Mouse (Mus musculus): ENCODE measurements at regions not wholly inside any gene's neighbourhood (a gene's known extent, or its start where the extent isn't known, plus 50 kb on each side); places are given as distances from the start of the nearest gene placed in this dataset.
A peak's percentile ranks its signal among the peaks of the same experiment; 100 is the strongest.
"Not testable (repeated sequence)": the region's sequence is repeated elsewhere in the genome, so short reads cannot be mapped to it uniquely, and the experiment has no call there.

- no peak for DNase-seq (ENCODE audit: low read depth in 3 of 3, low spot score in 3 of 3)
- 13% methylated on average over 18 of the region's 18 CpGs for WGBS (ENCODE audit: insufficient replicate concordance)
- H3K27me3 ChIP-seq (ENCODE audit: control insufficient read depth, insufficient read depth, low read length): no peaks in the 10 kb centered on the region; the same call in 1 of the 2 replicates
- no peaks in the 10 kb centered on the region for H3K9me3 ChIP-seq (ENCODE audit: control insufficient read depth, low read length)
- no peak overlapping the region for H3K4me3 ChIP-seq (ENCODE audit: insufficient read depth in 1 of 2, low read depth in 2 of 2, low read length in 2 of 2)
- no peak for TF ChIP-seq CTCF (IDR thresholded peaks at IDR 0.05; ENCODE audit: low read depth)
- TF ChIP-seq EP300 (IDR thresholded peaks at IDR 0.05; ENCODE audit: low read depth): no peak
- peaks cover 0 to 3% of the 10 kb centered on the region in 2 experiments; a peak in 2 of 4 replicates for H3K4me1 ChIP-seq (replicated peaks; ENCODE audit: control insufficient read depth in 2 of 2, insufficient read depth in 2 of 2, low read length in 1 of 2)
- H3K4me2 ChIP-seq (ENCODE audit: low read depth): no peak overlapping the region
- no peak overlapping the region for H3K27ac ChIP-seq
- H3K9ac ChIP-seq (replicated peaks): no peak overlapping the region
- ATAC-seq (ENCODE audit: insufficient read depth): no peak
- no peaks in the 10 kb centered on the region for H3K36me3 ChIP-seq (replicated peaks; ENCODE audit: control insufficient read depth, insufficient read depth, low read depth)
Measured at GRCm38 (mm10) chr6:50823220-50823910, 169.1 kb upstream of the Npvf start.

- no peak overlapping the region for H3K27ac ChIP-seq
- H3K27me3 ChIP-seq (ENCODE audit: control insufficient read depth, insufficient read depth, low read length): no peaks in the 10 kb centered on the region; the same call in 1 of the 2 replicates
- no peak overlapping the region for H3K4me3 ChIP-seq (ENCODE audit: insufficient read depth in 1 of 2, low read depth in 2 of 2, low read length in 2 of 2)
- no peaks in the 10 kb centered on the region for H3K36me3 ChIP-seq (replicated peaks; ENCODE audit: control insufficient read depth, insufficient read depth, low read depth)
- ATAC-seq (ENCODE audit: insufficient read depth): no peak
- H3K4me2 ChIP-seq (ENCODE audit: low read depth): no peak overlapping the region
- no peak for TF ChIP-seq EP300 (IDR thresholded peaks at IDR 0.05; ENCODE audit: low read depth)
- no peak for TF ChIP-seq CTCF (IDR thresholded peaks at IDR 0.05; ENCODE audit: low read depth)
- no peaks in the 10 kb centered on the region for H3K9me3 ChIP-seq (ENCODE audit: control insufficient read depth, low read length)
- 48% methylated on average over 4 of the region's 4 CpGs for WGBS (ENCODE audit: insufficient replicate concordance)
- H3K9ac ChIP-seq (replicated peaks): no peak overlapping the region
- H3K4me1 ChIP-seq (replicated peaks; ENCODE audit: control insufficient read depth in 2 of 2, insufficient read depth in 2 of 2, low read length in 1 of 2): peaks cover 0 to 3% of the 10 kb centered on the region in 2 experiments; a peak in 2 of 4 replicates
- no peak for DNase-seq (ENCODE audit: low read depth in 3 of 3, low spot score in 3 of 3)
Measured at GRCm38 (mm10) chr6:50824466-50824865, 170.2 kb upstream of the Npvf start.

- no peaks in the 10 kb centered on the region for H3K27me3 ChIP-seq (ENCODE audit: control insufficient read depth, insufficient read depth, low read length)
- no peaks in the 10 kb centered on the region for H3K36me3 ChIP-seq (replicated peaks; ENCODE audit: control insufficient read depth, insufficient read depth, low read depth)
- ATAC-seq (ENCODE audit: insufficient read depth) (no peak), DNase-seq (ENCODE audit: low read depth in 3 of 3, low spot score in 3 of 3) (no peak)
- no peak overlapping the region for H3K4me3 ChIP-seq (ENCODE audit: insufficient read depth in 1 of 2, low read depth in 2 of 2, low read length in 2 of 2)
- no peak overlapping the region for H3K4me2 ChIP-seq (ENCODE audit: low read depth)
- no peak overlapping the region for H3K9ac ChIP-seq (replicated peaks)
- 47% methylated on average over 5 of the region's 5 CpGs for WGBS (ENCODE audit: insufficient replicate concordance)
- H3K9me3 ChIP-seq (ENCODE audit: control insufficient read depth, low read length): no peaks in the 10 kb centered on the region
- no peaks in the 10 kb centered on the region for H3K4me1 ChIP-seq (replicated peaks; ENCODE audit: control insufficient read depth in 2 of 2, insufficient read depth in 2 of 2, low read length in 1 of 2)
- no peak overlapping the region for H3K27ac ChIP-seq
- peak; percentile 29; the same call in 1 of the 2 replicates for TF ChIP-seq CTCF (IDR thresholded peaks at IDR 0.05; ENCODE audit: low read depth)
- no peak for TF ChIP-seq EP300 (IDR thresholded peaks at IDR 0.05; ENCODE audit: low read depth)
Measured at GRCm38 (mm10) chr6:50831725-50832124, 177.5 kb upstream of the Npvf start.

- no peaks in the 10 kb centered on the region for H3K36me3 ChIP-seq (replicated peaks; ENCODE audit: control insufficient read depth, insufficient read depth, low read depth)
- WGBS (ENCODE audit: insufficient replicate concordance): 47% methylated on average over 6 of the region's 6 CpGs
- TF ChIP-seq CTCF (IDR thresholded peaks at IDR 0.05; ENCODE audit: low read depth) (no peak), EP300 (IDR thresholded peaks at IDR 0.05; ENCODE audit: low read depth) (no peak)
- H3K27me3 ChIP-seq (ENCODE audit: control insufficient read depth, insufficient read depth, low read length): no peaks in the 10 kb centered on the region
- no peak overlapping the region for H3K4me2 ChIP-seq (ENCODE audit: low read depth)
- no peak overlapping the region for H3K9ac ChIP-seq (replicated peaks)
- DNase-seq (ENCODE audit: low read depth in 3 of 3, low spot score in 3 of 3) (no peak), ATAC-seq (ENCODE audit: insufficient read depth) (no peak)
- H3K4me3 ChIP-seq (ENCODE audit: insufficient read depth in 1 of 2, low read depth in 2 of 2, low read length in 2 of 2): no peak overlapping the region
- H3K27ac ChIP-seq: no peak overlapping the region
- no peaks in the 10 kb centered on the region for H3K4me1 ChIP-seq (replicated peaks; ENCODE audit: control insufficient read depth in 2 of 2, insufficient read depth in 2 of 2, low read length in 1 of 2)
- no peaks in the 10 kb centered on the region for H3K9me3 ChIP-seq (ENCODE audit: control insufficient read depth, low read length)
Measured at GRCm38 (mm10) chr6:50835997-50836625, 181.9 kb upstream of the Npvf start.

GRCm38 (mm10) chr6:50840826-50841225, 186.6 kb upstream of the Npvf start:
- ATAC-seq (ENCODE audit: insufficient read depth) (no peak), DNase-seq (ENCODE audit: low read depth in 3 of 3, low spot score in 3 of 3) (no peak)
- no peaks in the 10 kb centered on the region for H3K27me3 ChIP-seq (ENCODE audit: control insufficient read depth, insufficient read depth, low read length)
- H3K9ac ChIP-seq (replicated peaks): no peak overlapping the region
- no peaks in the 10 kb centered on the region for H3K4me1 ChIP-seq (replicated peaks; ENCODE audit: control insufficient read depth in 2 of 2, insufficient read depth in 2 of 2, low read length in 1 of 2)
- 62% methylated on average over 9 of the region's 9 CpGs for WGBS (ENCODE audit: insufficient replicate concordance)
- no peak overlapping the region for H3K27ac ChIP-seq
- no peaks in the 10 kb centered on the region for H3K36me3 ChIP-seq (replicated peaks; ENCODE audit: control insufficient read depth, insufficient read depth, low read depth)
- H3K9me3 ChIP-seq (ENCODE audit: control insufficient read depth, low read length): no peaks in the 10 kb centered on the region
- H3K4me3 ChIP-seq (ENCODE audit: insufficient read depth in 1 of 2, low read depth in 2 of 2, low read length in 2 of 2): no peak overlapping the region
- no peak overlapping the region for H3K4me2 ChIP-seq (ENCODE audit: low read depth)
- TF ChIP-seq EP300 (IDR thresholded peaks at IDR 0.05; ENCODE audit: low read depth) (no peak), CTCF (IDR thresholded peaks at IDR 0.05; ENCODE audit: low read depth) (no peak)

- not testable (repeated sequence) for H3K36me3 ChIP-seq (replicated peaks; ENCODE audit: control insufficient read depth, insufficient read depth, low read depth); H3K27ac ChIP-seq; DNase-seq (ENCODE audit: low read depth in 3 of 3, low spot score in 3 of 3); H3K4me3 ChIP-seq (ENCODE audit: insufficient read depth in 1 of 2, low read depth in 2 of 2, low read length in 2 of 2); ATAC-seq (ENCODE audit: insufficient read depth); H3K9ac ChIP-seq (replicated peaks); H3K27me3 ChIP-seq (ENCODE audit: control insufficient read depth, insufficient read depth, low read length); H3K4me2 ChIP-seq (ENCODE audit: low read depth); H3K4me1 ChIP-seq (replicated peaks; ENCODE audit: control insufficient read depth in 2 of 2, insufficient read depth in 2 of 2, low read length in 1 of 2); H3K9me3 ChIP-seq (ENCODE audit: control insufficient read depth, low read length)
- 52% methylated on average over 2 of the region's 2 CpGs for WGBS (ENCODE audit: insufficient replicate concordance)
Measured at GRCm38 (mm10) chr6:50845246-50845645, 191.0 kb upstream of the Npvf start.

Measured in liver, embryonic 14.5 days (tissue).